Mouse (Mus musculus) regulatory T cell (primary cell): ENCODE measurements around the gene Rps15.

ENCODE experiments used
- in situ Hi-C: fragments of 300-600 bp; cut with MboI, MseI; formaldehyde crosslinking; loops from one replicate; pipeline ENCODE4 v1.15.1; 2025; ENCODE audit warnings: high pct_unique_total_duplicates

Rps15 gene

GRCm38 (mm10) chr10:80341491-80342304, 49.4 kb downstream of the Rps15 start:
- in situ Hi-C loops: no loop called here

GRCm38 (mm10) chr10:80342305-80342748, 50.1 kb downstream of the Rps15 start:
- in situ Hi-C loops: no loop called here

- in situ Hi-C loops: no loop called here
These were observed 50.6 kb downstream of the Rps15 start for GRCm38 (mm10) chr10:80342749-80343424.

- in situ Hi-C loops: no loop called here
These were observed 51.2 kb downstream of the Rps15 start for GRCm38 (mm10) chr10:80343425-80343895.
